Mouse (Mus musculus) liver, adult 2 months (tissue): ENCODE measurements at regions not wholly inside any gene's neighbourhood (a gene's known extent, or its start where the extent isn't known, plus 50 kb on each side); places are given as distances from the start of the nearest gene placed in this dataset.

Experiments used
- DNase-seq: peaks from one replicate; pipeline ENCODE4 v3.0.0-alpha.2; 2011; ENCODE audit warnings: low read depth, low spot score; ENCODE audit errors: extremely low read depth
- H3K27ac ChIP-seq: fragments of 200-500 bp; replicated peaks from 2 replicates; pipeline ENCODE4 v1.5.1; 2012; ENCODE audit warnings: low read depth, mild to moderate bottlenecking, control low read depth, inconsistent platforms, low read length; ENCODE audit not compliant: insufficient read depth
- H3K27me3 ChIP-seq: fragments of 200-500 bp; 2 replicates; pipeline ENCODE4 v1.6.1; 2012; ENCODE audit warnings: mild to moderate bottlenecking, moderate library complexity, low read length, inconsistent platforms; ENCODE audit not compliant: control insufficient read depth, insufficient read depth
- H3K36me3 ChIP-seq: fragments of 200-500 bp; 2 replicates; pipeline ENCODE4 v1.6.1; 2012; ENCODE audit warnings: low read length, inconsistent platforms; ENCODE audit not compliant: control insufficient read depth, insufficient read depth
- H3K4me1 ChIP-seq: fragments of 200-500 bp; 2 replicates; pipeline ENCODE4 v1.6.1; 2011; ENCODE audit warnings: low read length; ENCODE audit not compliant: control insufficient read depth, insufficient read depth
- H3K4me3 ChIP-seq: fragments of 200-500 bp; 2 replicates; pipeline ENCODE4 v1.5.1; 2011; ENCODE audit warnings: low read depth, mild to moderate bottlenecking, control low read depth, low read length, moderate library complexity; ENCODE audit not compliant: insufficient read depth
- H3K79me2 ChIP-seq: fragments of 200-500 bp; 2 replicates; pipeline ENCODE4 v1.6.1; 2012; ENCODE audit warnings: inconsistent platforms, mild to moderate bottlenecking, low read length, moderate library complexity; ENCODE audit not compliant: control insufficient read depth, insufficient read depth
- H3K9ac ChIP-seq: fragments of 200-500 bp; 2 replicates; pipeline ENCODE4 v1.6.1; 2012; ENCODE audit warnings: low read depth, mild to moderate bottlenecking, control low read depth, inconsistent platforms, low read length
- CTCF ChIP-seq: fragments of 200-500 bp; IDR thresholded peaks from 2 replicates; pipeline ENCODE4 v1.5.1; 2011; ENCODE audit warnings: low read depth, low read length, control low read depth
- POLR2A ChIP-seq: fragments of 200-500 bp; IDR thresholded peaks from 2 replicates; pipeline ENCODE4 v1.6.1; 2011; ENCODE audit warnings: low read length, control low read depth; ENCODE audit not compliant: insufficient read depth; ENCODE audit errors: extremely low read depth
- WGBS: fragments of 180-500 bp; shearing (Covaris S2); methylation state at CpG from one replicate; pipeline ENCODE4 v1.1.7; 2018; 5-methylcytosine and 5-hydroxymethylcytosine counted together

GRCm38 (mm10) chr15:60565017-60565416 lies 288.6 kb downstream of the Fam84b start:
- Histone ChIP-seq H3K27me3 (no peaks in the 10 kb centered on the region), H3K9ac (no peak overlapping the region), H3K36me3 (no peaks in the 10 kb centered on the region), H3K4me3 (no peak overlapping the region), H3K4me1 (peaks cover 4% of the 10 kb centered on the region; the same call in 1 of the 2 replicates), H3K79me2 (no peaks in the 10 kb centered on the region), H3K27ac (no peak overlapping the region)
- no peak for TF ChIP-seq CTCF
- no peak for DNase-seq
- 81% methylated on average over 2 of the region's 2 CpGs for WGBS

- 26% methylated on average over 1 of the region's 1 CpGs for WGBS
- Histone ChIP-seq H3K9ac (no peak overlapping the region), H3K4me1 (peaks cover 4% of the 10 kb centered on the region; the same call in 1 of the 2 replicates), H3K4me3 (no peak overlapping the region), H3K36me3 (no peaks in the 10 kb centered on the region), H3K79me2 (no peaks in the 10 kb centered on the region), H3K27ac (no peak overlapping the region), H3K27me3 (no peaks in the 10 kb centered on the region)
- peak; percentile 21 for DNase-seq
- TF ChIP-seq POLR2A (no peak), CTCF (no peak)
Observed at GRCm38 (mm10) chr15:60560641-60561040, 292.9 kb downstream of the Fam84b start.

GRCm38 (mm10) chr15:60555691-60556090 lies 297.9 kb downstream of the Fam84b start:
- H3K27me3 ChIP-seq: no peaks in the 10 kb centered on the region
- H3K4me1 ChIP-seq: peaks cover 4% of the 10 kb centered on the region; the same call in 1 of the 2 replicates
- no peak overlapping the region for H3K9ac ChIP-seq
- no peak overlapping the region for H3K27ac ChIP-seq
- H3K4me3 ChIP-seq: no peak overlapping the region
- no peak for DNase-seq
- WGBS: 61% methylated on average over 2 of the region's 2 CpGs
- no peaks in the 10 kb centered on the region for H3K79me2 ChIP-seq
- TF ChIP-seq CTCF (no peak), POLR2A (no peak)
- H3K36me3 ChIP-seq: no peaks in the 10 kb centered on the region

GRCm38 (mm10) chr15:60554587-60554986 lies 299.0 kb downstream of the Fam84b start:
- Histone ChIP-seq H3K27me3 (no peaks in the 10 kb centered on the region), H3K36me3 (no peaks in the 10 kb centered on the region), H3K4me1 (no peaks in the 10 kb centered on the region), H3K9ac (no peak overlapping the region), H3K4me3 (no peak overlapping the region), H3K27ac (no peak overlapping the region), H3K79me2 (no peaks in the 10 kb centered on the region)
- 58% methylated on average over 1 of the region's 1 CpGs for WGBS
- TF ChIP-seq POLR2A: no peak
- no peak for TF ChIP-seq CTCF
- no peak for DNase-seq

- Histone ChIP-seq H3K4me3 (no peak overlapping the region), H3K27me3 (no peaks in the 10 kb centered on the region), H3K27ac (no peak overlapping the region), H3K36me3 (no peaks in the 10 kb centered on the region), H3K4me1 (no peaks in the 10 kb centered on the region), H3K79me2 (no peaks in the 10 kb centered on the region), H3K9ac (no peak overlapping the region)
- TF ChIP-seq CTCF: no peak
- TF ChIP-seq POLR2A: no peak
- no peak for DNase-seq
- WGBS: 85% methylated on average over 7 of the region's 7 CpGs
Observed at GRCm38 (mm10) chr15:60548045-60548444, 305.5 kb downstream of the Fam84b start.

- H3K9ac ChIP-seq: no peak overlapping the region
- TF ChIP-seq CTCF (no peak), POLR2A (no peak)
- no peak overlapping the region for H3K4me3 ChIP-seq
- no peaks in the 10 kb centered on the region for H3K27me3 ChIP-seq
- no peak overlapping the region for H3K27ac ChIP-seq
- no peaks in the 10 kb centered on the region for H3K4me1 ChIP-seq
- H3K79me2 ChIP-seq: no peaks in the 10 kb centered on the region
- WGBS: 78% methylated on average over 4 of the region's 4 CpGs
- no peaks in the 10 kb centered on the region for H3K36me3 ChIP-seq
- DNase-seq: no peak
Observed at GRCm38 (mm10) chr15:60537191-60537590, 316.4 kb downstream of the Fam84b start.
